Mouse (Mus musculus) adrenal gland, adult (tissue): Measurements from ENCODE around the gene Afmid.
A peak's percentile ranks its signal among the peaks of the same experiment; 100 is the strongest.

ENCODE experiments used
- DNase-seq, 2 experiments: peaks; one replicate each; pipeline ENCODE4 v3.0.0; 2022 to 2023; ENCODE audit warnings: low spot score in 1 of 2; ENCODE audit not compliant: inconsistent age in 2 of 2

Gene Afmid

GRCm38 (mm10) chr11:117847593-117848215, 22.0 kb downstream of the Afmid start:
- peak in 1 of 2 experiments; percentile 53 for DNase-seq

GRCm38 (mm10) chr11:117848271-117848984, 22.7 kb downstream of the Afmid start:
- peak in 1 of 2 experiments; percentile 86 for DNase-seq

GRCm38 (mm10) chr11:117848985-117849671, 23.4 kb downstream of the Afmid start, which contains the start of gene Birc5:
TSS of gene Birc5 (plus strand) at chr11:117849251.
- DNase-seq: peak; percentile 97 to 98

- no peak for DNase-seq
Measured at GRCm38 (mm10) chr11:117852875-117853274, 27.2 kb downstream of the Afmid start.

- no peak for DNase-seq
Measured at GRCm38 (mm10) chr11:117854241-117854640, 28.5 kb downstream of the Afmid start.

- no peak for DNase-seq
Measured at GRCm38 (mm10) chr11:117855360-117855759, 29.6 kb downstream of the Afmid start.

- DNase-seq: no peak
Measured at GRCm38 (mm10) chr11:117855975-117856374, 30.3 kb downstream of the Afmid start.

- no peak for DNase-seq
Measured at GRCm38 (mm10) chr11:117857462-117857861, 31.7 kb downstream of the Afmid start.

- DNase-seq: no peak
Measured at GRCm38 (mm10) chr11:117858392-117858791, 32.7 kb downstream of the Afmid start.

GRCm38 (mm10) chr11:117860601-117861000, 34.9 kb downstream of the Afmid start, which contains the start of gene Tmem235:
TSS of gene Tmem235 (plus strand) at chr11:117860752.
- DNase-seq: no peak

GRCm38 (mm10) chr11:117863174-117863856, 37.6 kb downstream of the Afmid start:
- no peak for DNase-seq

GRCm38 (mm10) chr11:117864805-117865204, 39.1 kb downstream of the Afmid start:
- no peak for DNase-seq

- no peak for DNase-seq
Measured at GRCm38 (mm10) chr11:117865988-117866387, 40.3 kb downstream of the Afmid start.

- peak; percentile 69 to 91 for DNase-seq
Measured at GRCm38 (mm10) chr11:117870688-117871365, 45.1 kb downstream of the Afmid start.

- DNase-seq: no peak
Measured at GRCm38 (mm10) chr11:117871376-117871775, 45.7 kb downstream of the Afmid start.

GRCm38 (mm10) chr11:117871911-117872584, 46.3 kb downstream of the Afmid start:
- peak in 1 of 2 experiments; percentile 39 for DNase-seq

- DNase-seq: peak; percentile 86 to 95
Measured at GRCm38 (mm10) chr11:117872861-117873608, 47.3 kb downstream of the Afmid start, which contains the start of gene Tha1. TSS of gene Tha1 (minus strand) at chr11:117873481.

- no peak for DNase-seq
Measured at GRCm38 (mm10) chr11:117874419-117874818, 48.7 kb downstream of the Afmid start.

GRCm38 (mm10) chr11:117875681-117876080, 50.0 kb downstream of the Afmid start:
- no peak for DNase-seq
